Mouse (Mus musculus): Measurements from ENCODE around the gene Mbd3l2. TPM values are rescaled to one million over a fixed set of nuclear protein-coding genes. Genes with fewer than 3 reads are reported as not detected.
"Not testable (repeated sequence)": the region's sequence is repeated elsewhere in the genome, so short reads cannot be mapped to it uniquely, and the experiment has no call there.

The Mbd3l2 gene
- not detected in 2 replicates for total RNA-seq (2014; fragmentation: Nextera tagmentation)
- total RNA-seq (2017): 0.22 TPM in 1 of 2 replicates, not detected in the other
- polyA plus RNA-seq (2012): not detected in 2 replicates

DNA sequence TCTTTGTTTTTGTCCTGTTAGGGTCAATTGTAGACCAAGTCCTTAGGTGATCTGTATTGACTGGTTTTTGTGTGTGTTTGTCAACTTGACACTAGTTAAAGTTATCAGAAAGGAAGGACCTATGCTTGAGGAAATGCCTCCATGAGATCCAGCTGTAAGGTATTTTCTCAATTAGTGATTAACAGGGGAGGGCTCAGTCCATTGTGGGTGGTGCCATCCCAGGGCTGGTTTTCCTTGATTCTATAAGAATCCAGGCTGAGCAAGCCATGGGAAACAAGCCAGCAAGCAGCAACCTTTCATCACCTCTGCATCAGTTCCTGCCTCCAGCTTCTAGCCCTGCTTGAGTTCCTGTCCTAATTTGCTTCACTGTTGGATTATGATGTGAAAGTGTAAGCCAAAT, at the start of gene Mbd3l2:
TSS of gene Mbd3l2 (plus strand) at position 301 of the 400 bp plus-strand sequence.
- H3K4me1 ChIP-seq (ENCODE audit: insufficient read depth, low read depth, low read length): no peaks in the 10 kb centered on the region
- no peaks in the 10 kb centered on the region for H3K36me3 ChIP-seq (replicated peaks)
- H3K27me3 ChIP-seq (ENCODE audit: insufficient read depth, low read length): no peaks in the 10 kb centered on the region
- TF ChIP-seq CTCF (IDR thresholded peaks at IDR 0.05; ENCODE audit: low read depth, low read length) (no peak), GATA1 (IDR thresholded peaks at IDR 0.05; ENCODE audit: borderline replicate concordance, low read length) (no peak), GATA2 (IDR thresholded peaks at IDR 0.05; ENCODE audit: borderline replicate concordance, low read depth, low read length) (no peak), POLR2AphosphoS5 (IDR thresholded peaks at IDR 0.05; ENCODE audit: insufficient replicate concordance, low read depth, low read length) (no peak), TAL1 (conservative IDR thresholded peaks at IDR 0.05; ENCODE audit: low read depth, low read length) (no peak)
- H3K4me3 ChIP-seq (ENCODE audit: low read depth, low read length): no peak within 1 kb of the TSS
- no peak for DNase-seq (ENCODE audit: low spot score)
- ATAC-seq (ENCODE audit: extremely low read depth, insufficient number of reproducible peaks, low FRiP score, poor library complexity, severe bottlenecking): no peak
- H3K9me3 ChIP-seq (replicated peaks): no peaks in the 10 kb centered on the region

DNA sequence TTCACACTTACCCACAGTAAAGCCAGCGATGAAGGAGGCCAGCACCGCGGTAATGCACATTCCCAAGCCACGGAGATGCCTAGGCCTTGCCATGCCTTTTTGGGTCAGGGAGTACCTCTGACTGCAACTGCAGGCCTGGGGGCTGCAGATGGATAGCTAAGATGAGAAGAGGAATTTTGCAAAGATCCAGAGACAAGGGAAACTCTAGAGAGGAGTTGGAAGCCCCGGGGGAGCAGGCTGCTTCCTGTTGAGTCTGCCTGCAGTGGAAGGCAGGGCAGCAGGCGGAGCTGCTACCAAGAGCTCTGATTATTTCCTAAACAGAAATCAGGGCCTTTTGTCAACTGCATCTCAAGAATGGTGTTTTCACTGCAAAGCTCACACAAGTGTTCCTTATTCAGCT, 44.7 kb upstream of the Mbd3l2 start:
- no peak for DNase-seq (ENCODE audit: low spot score)
- Histone ChIP-seq H3K4me3 (ENCODE audit: low read depth, low read length) (no peak overlapping the region), H3K36me3 (replicated peaks) (no peaks in the 10 kb centered on the region), H3K27me3 (ENCODE audit: insufficient read depth, low read length) (no peaks in the 10 kb centered on the region), H3K4me1 (ENCODE audit: insufficient read depth, low read depth, low read length) (no peaks in the 10 kb centered on the region), H3K9me3 (replicated peaks) (no peaks in the 10 kb centered on the region)
- no peak for ATAC-seq (ENCODE audit: extremely low read depth, insufficient number of reproducible peaks, low FRiP score, poor library complexity, severe bottlenecking)
- TF ChIP-seq POLR2AphosphoS5 (IDR thresholded peaks at IDR 0.05; ENCODE audit: insufficient replicate concordance, low read depth, low read length) (no peak), TAL1 (conservative IDR thresholded peaks at IDR 0.05; ENCODE audit: low read depth, low read length) (no peak), GATA1 (IDR thresholded peaks at IDR 0.05; ENCODE audit: borderline replicate concordance, low read length) (no peak), GATA2 (IDR thresholded peaks at IDR 0.05; ENCODE audit: borderline replicate concordance, low read depth, low read length) (no peak), CTCF (IDR thresholded peaks at IDR 0.05; ENCODE audit: low read depth, low read length) (no peak)

DNA sequence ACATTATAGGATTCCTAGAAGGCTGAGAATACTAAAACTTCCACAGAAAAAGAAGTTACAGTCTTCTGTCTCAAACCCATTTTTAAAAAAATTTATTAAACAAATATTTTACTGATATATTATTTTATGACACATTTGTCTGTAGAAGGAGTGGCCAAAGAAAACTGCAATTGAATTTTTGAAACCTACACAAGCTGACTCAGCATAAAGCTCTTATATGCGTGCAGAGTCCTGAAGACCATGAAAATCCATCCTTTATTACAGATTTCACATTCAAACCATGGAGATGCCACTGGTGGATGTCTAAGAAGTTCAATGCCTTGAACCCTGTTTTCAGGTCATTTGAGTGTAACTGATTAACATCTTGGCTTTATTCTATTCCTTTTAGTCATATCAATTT, 30.8 kb upstream of the Mbd3l2 start:
- DNase-seq (ENCODE audit: low spot score) (no peak), ATAC-seq (ENCODE audit: extremely low read depth, insufficient number of reproducible peaks, low FRiP score, poor library complexity, severe bottlenecking) (no peak)
- Histone ChIP-seq H3K27me3 (ENCODE audit: insufficient read depth, low read length) (no peaks in the 10 kb centered on the region), H3K36me3 (replicated peaks) (no peaks in the 10 kb centered on the region), H3K4me3 (ENCODE audit: low read depth, low read length) (no peak overlapping the region), H3K4me1 (ENCODE audit: insufficient read depth, low read depth, low read length) (no peaks in the 10 kb centered on the region), H3K9me3 (replicated peaks) (no peaks in the 10 kb centered on the region)
- TF ChIP-seq CTCF (IDR thresholded peaks at IDR 0.05; ENCODE audit: low read depth, low read length) (no peak), POLR2AphosphoS5 (IDR thresholded peaks at IDR 0.05; ENCODE audit: insufficient replicate concordance, low read depth, low read length) (no peak), TAL1 (conservative IDR thresholded peaks at IDR 0.05; ENCODE audit: low read depth, low read length) (no peak), GATA2 (IDR thresholded peaks at IDR 0.05; ENCODE audit: borderline replicate concordance, low read depth, low read length) (no peak), GATA1 (IDR thresholded peaks at IDR 0.05; ENCODE audit: borderline replicate concordance, low read length) (no peak)

DNA sequence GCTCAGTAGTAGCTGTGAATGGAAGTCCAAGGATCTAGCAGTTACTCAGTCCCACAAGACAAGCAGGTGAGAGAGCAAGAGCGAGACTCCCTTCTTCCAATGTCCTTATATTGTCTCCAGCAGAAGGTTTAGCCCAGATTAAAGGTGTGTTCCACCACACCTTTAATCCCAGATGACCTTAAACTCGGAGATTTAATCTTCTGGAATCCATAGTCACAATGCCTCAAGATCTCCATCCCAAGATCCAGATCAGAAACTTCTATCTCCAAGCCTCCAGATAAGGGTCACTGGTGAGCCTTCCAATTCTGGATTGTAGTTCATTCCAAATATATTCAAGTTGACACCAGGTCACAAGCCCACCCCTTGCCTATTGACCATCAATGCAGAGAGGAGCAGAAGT, 27.6 kb upstream of the Mbd3l2 start, which contains the start of gene Naalad2:
TSS of gene Naalad2 (minus strand) at position 101 of the 400 bp plus-strand sequence.
- not testable (repeated sequence) for H3K27me3 ChIP-seq (ENCODE audit: insufficient read depth, low read length); ATAC-seq (ENCODE audit: extremely low read depth, insufficient number of reproducible peaks, low FRiP score, poor library complexity, severe bottlenecking); H3K4me1 ChIP-seq (ENCODE audit: insufficient read depth, low read depth, low read length); H3K4me3 ChIP-seq (ENCODE audit: low read depth, low read length); H3K36me3 ChIP-seq (replicated peaks); DNase-seq (ENCODE audit: low spot score); H3K9me3 ChIP-seq (replicated peaks)

DNA sequence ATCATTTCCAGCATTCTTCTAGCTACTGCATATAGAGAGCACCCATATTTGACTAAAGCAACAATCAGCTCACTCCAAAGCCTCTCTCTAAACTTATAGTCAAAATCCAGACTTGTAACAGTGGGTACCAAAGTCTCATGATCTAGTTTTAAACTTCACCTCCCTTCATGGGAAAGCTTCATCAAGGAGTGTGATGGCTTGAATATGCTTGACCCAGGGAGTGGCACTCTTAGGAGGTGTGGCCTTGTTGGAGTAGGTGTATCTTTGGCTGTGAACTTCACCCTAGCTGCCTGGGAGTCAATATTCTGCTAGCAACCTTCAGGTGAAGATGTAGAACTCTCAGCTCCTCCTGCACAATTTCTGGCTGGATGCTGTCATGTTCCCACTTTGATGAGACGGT, 26.3 kb upstream of the Mbd3l2 start, which contains the start of gene Ubtfl1:
TSS of gene Ubtfl1 (plus strand) at position 301 of the 400 bp plus-strand sequence.
- Histone ChIP-seq H3K9me3 (replicated peaks) (no peaks in the 10 kb centered on the region), H3K27me3 (ENCODE audit: insufficient read depth, low read length) (no peaks in the 10 kb centered on the region), H3K36me3 (replicated peaks) (no peaks in the 10 kb centered on the region), H3K4me3 (ENCODE audit: low read depth, low read length) (no peak within 1 kb of the TSS), H3K4me1 (ENCODE audit: insufficient read depth, low read depth, low read length) (no peaks in the 10 kb centered on the region)
- TF ChIP-seq GATA1 (IDR thresholded peaks at IDR 0.05; ENCODE audit: borderline replicate concordance, low read length) (no peak), POLR2AphosphoS5 (IDR thresholded peaks at IDR 0.05; ENCODE audit: insufficient replicate concordance, low read depth, low read length) (no peak), CTCF (IDR thresholded peaks at IDR 0.05; ENCODE audit: low read depth, low read length) (no peak), GATA2 (IDR thresholded peaks at IDR 0.05; ENCODE audit: borderline replicate concordance, low read depth, low read length) (no peak), TAL1 (conservative IDR thresholded peaks at IDR 0.05; ENCODE audit: low read depth, low read length) (no peak)
- no peak for DNase-seq (ENCODE audit: low spot score)
- no peak for ATAC-seq (ENCODE audit: extremely low read depth, insufficient number of reproducible peaks, low FRiP score, poor library complexity, severe bottlenecking)

DNA sequence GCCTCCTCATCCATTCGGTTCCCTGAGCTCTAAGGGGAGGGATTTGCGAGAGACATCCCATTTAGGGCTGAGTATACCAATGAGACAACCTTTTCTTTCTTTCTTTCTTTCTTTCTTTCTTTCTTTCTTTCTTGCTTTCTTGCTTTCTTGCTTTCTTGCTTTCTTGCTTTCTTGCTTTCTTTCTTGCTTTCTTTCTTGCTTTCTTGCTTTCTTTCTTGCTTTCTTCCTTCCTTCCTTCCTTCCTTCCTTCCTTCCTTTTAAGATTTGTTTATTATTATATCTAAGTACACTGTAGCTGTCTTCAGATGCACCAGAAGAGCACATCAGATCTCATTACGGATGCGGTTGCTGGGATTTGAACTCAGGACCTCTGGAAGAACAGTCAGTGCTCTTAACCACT, 18.1 kb upstream of the Mbd3l2 start:
- ATAC-seq (ENCODE audit: extremely low read depth, insufficient number of reproducible peaks, low FRiP score, poor library complexity, severe bottlenecking); H3K4me3 ChIP-seq (ENCODE audit: low read depth, low read length); DNase-seq (ENCODE audit: low spot score); H3K9me3 ChIP-seq (replicated peaks); H3K27me3 ChIP-seq (ENCODE audit: insufficient read depth, low read length); H3K4me1 ChIP-seq (ENCODE audit: insufficient read depth, low read depth, low read length); H3K36me3 ChIP-seq (replicated peaks): not testable (repeated sequence)

DNA sequence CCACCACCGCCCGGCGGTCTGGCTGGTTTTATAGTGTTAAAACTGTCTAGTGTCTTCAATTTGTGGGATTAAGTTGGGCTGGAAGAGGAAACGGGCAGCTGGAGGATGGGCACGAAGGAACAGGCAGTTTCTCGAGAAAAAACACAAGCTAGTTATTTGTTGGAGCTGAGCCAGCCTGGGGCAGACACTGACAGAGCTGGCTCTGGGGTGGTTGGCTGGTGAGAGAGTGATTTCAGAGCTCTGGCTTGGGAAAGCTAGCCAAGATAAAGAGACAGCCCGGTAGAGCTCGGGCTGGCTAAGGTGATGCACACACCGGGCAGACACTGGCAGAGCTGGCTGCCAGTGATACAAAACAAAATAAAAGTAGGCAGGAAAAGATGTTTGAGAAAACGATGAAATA, 1.2 kb downstream of the Mbd3l2 start:
- H3K27me3 ChIP-seq (ENCODE audit: insufficient read depth, low read length): no peaks in the 10 kb centered on the region
- H3K36me3 ChIP-seq (replicated peaks): no peaks in the 10 kb centered on the region
- no peak for TF ChIP-seq GATA1 (IDR thresholded peaks at IDR 0.05; ENCODE audit: borderline replicate concordance, low read length)
- TF ChIP-seq POLR2AphosphoS5 (IDR thresholded peaks at IDR 0.05; ENCODE audit: insufficient replicate concordance, low read depth, low read length): no peak
- TF ChIP-seq GATA2 (IDR thresholded peaks at IDR 0.05; ENCODE audit: borderline replicate concordance, low read depth, low read length): no peak
- no peak for TF ChIP-seq CTCF (IDR thresholded peaks at IDR 0.05; ENCODE audit: low read depth, low read length)
- no peak for TF ChIP-seq TAL1 (conservative IDR thresholded peaks at IDR 0.05; ENCODE audit: low read depth, low read length)
- H3K4me3 ChIP-seq (ENCODE audit: low read depth, low read length): no peak overlapping the region
- no peaks in the 10 kb centered on the region for H3K4me1 ChIP-seq (ENCODE audit: insufficient read depth, low read depth, low read length)
- no peak for DNase-seq (ENCODE audit: low spot score)
- no peak for ATAC-seq (ENCODE audit: extremely low read depth, insufficient number of reproducible peaks, low FRiP score, poor library complexity, severe bottlenecking)
- no peaks in the 10 kb centered on the region for H3K9me3 ChIP-seq (replicated peaks)

All from G1E (cell line).